Mouse (Mus musculus): ENCODE data around the gene Espnl. TPM values are rescaled to one million over a fixed set of nuclear protein-coding genes. Genes with fewer than 3 reads are reported as not detected.

Espnl gene
- polyA plus RNA-seq, 1 experiment from 2014 or later = not detected

DNA sequence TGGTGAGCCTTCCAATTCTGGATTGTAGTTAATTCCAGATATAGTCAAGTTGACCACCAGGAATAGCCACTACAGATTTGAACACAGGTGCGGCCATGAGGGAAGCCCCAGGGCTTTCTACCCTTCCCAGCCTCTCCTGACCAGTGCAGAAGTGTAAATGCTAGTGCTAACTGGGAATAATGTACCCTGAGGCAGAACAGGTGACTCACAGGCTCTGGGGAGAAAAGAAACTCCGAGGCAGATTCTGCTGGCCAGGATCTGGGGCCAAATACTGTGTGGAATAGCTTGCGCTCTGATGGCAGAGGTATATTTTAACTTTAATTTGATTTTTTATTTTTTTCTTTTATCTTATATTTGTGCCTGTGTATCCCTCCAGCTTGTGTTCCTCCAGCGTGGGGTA, 17.3 kb upstream of the Espnl start:
- Histone ChIP-seq H3K27ac (ENCODE audit: low read length) (no peak overlapping the region), H3K4me2 (replicated peaks; ENCODE audit: low read depth, low read length) (no peak overlapping the region), H3K9ac (replicated peaks; ENCODE audit: low read depth, low read length) (no peak overlapping the region), H3K4me3 (ENCODE audit: low read depth, low read length) (no peak overlapping the region), H3K36me3 (ENCODE audit: control insufficient read depth, insufficient read depth, low read length) (peaks cover 12% of the 10 kb centered on the region), H3K9me3 (ENCODE audit: control insufficient read depth, low read depth, low read length) (no peaks in the 10 kb centered on the region), H3K4me1 (ENCODE audit: control insufficient read depth, insufficient read depth, low read length) (no peaks in the 10 kb centered on the region), H3K27me3 (ENCODE audit: control insufficient read depth, insufficient read depth, low read length) (no peaks in the 10 kb centered on the region)
- 93% methylated on average over 4 of the region's 4 CpGs for WGBS
- ATAC-seq (ENCODE audit: insufficient number of reproducible peaks, insufficient read depth, low FRiP score, low read depth) = no peak

DNA sequence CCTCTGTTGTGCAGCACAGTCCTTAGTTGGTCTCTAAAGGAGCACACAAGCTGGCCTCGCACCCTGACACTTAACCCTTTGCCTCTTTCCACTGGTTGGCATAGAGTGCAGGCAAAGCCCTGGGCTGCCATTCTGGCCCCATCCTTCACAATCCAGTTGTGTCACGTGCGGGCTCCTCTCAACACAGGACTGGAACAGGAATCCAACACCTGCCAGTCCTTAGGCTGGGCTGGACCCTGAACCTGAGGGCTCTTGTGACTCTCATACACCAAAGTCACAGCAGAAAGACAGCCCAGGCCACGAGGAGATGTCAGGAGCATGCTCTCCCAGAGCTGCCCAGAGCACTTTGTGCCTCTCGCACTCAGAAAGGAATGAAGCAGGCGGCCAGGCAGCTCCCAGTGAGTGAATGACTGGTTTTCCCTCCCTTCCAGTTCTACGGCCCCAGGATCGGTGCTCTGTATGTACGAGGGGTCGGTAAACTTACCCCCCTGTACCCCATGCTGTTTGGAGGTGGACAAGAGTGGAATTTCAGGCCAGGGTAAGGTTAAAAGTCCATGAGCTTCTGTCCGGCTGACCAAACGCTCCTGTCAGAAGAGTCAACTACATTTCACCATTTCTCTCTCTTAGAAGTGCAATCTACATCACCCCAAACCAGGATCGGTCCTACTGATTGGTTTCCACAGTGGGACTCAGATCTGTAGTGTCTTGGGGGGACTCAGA, 12.3 kb upstream of the Espnl start:
- ATAC-seq (ENCODE audit: insufficient number of reproducible peaks, insufficient read depth, low FRiP score, low read depth) = no peak
- no peak overlapping the region for H3K4me2 ChIP-seq (replicated peaks; ENCODE audit: low read depth, low read length)
- H3K9ac ChIP-seq (replicated peaks; ENCODE audit: low read depth, low read length) = no peak overlapping the region
- H3K27ac ChIP-seq (ENCODE audit: low read length) = no peak overlapping the region
- H3K4me3 ChIP-seq (ENCODE audit: low read depth, low read length) = no peak overlapping the region
- H3K36me3 ChIP-seq (ENCODE audit: control insufficient read depth, insufficient read depth, low read length) = peaks cover 23% of the 10 kb centered on the region
- no peaks in the 10 kb centered on the region for H3K27me3 ChIP-seq (ENCODE audit: control insufficient read depth, insufficient read depth, low read length)
- 92% methylated on average over 13 of the region's 13 CpGs for WGBS
- no peaks in the 10 kb centered on the region for H3K9me3 ChIP-seq (ENCODE audit: control insufficient read depth, low read depth, low read length)
- H3K4me1 ChIP-seq (ENCODE audit: control insufficient read depth, insufficient read depth, low read length) = 0 out of 2 replicates have a peak, but pooled peaks cover 8% of the 10 kb centered on the region

DNA sequence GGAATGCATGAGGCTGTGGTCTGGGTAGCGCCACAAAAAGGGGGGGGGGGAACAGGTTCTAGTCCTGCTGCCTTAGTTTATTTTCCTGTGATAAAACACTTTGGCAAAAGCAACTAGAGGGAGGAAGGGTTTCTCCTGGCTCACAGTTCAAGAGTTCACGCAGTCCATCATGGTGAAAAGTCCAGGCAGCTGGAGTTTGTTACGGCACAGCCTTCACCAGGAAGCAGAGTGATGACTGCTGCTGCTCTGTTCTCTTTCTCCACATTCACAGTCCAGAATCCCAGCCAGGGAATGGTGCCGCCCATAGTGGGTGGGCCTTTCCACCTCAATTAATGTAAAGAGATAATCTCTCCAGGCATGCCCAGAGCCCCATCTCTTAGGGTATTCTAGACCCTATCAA, 9.6 kb upstream of the Espnl start:
- WGBS = 79% methylated on average over 4 of the region's 4 CpGs
- ATAC-seq (ENCODE audit: insufficient number of reproducible peaks, insufficient read depth, low FRiP score, low read depth) = no peak
- H3K4me1 ChIP-seq (ENCODE audit: control insufficient read depth, insufficient read depth, low read length) = 0 out of 2 replicates have a peak, but pooled peaks cover 8% of the 10 kb centered on the region
- H3K9me3 ChIP-seq (ENCODE audit: control insufficient read depth, low read depth, low read length) = no peaks in the 10 kb centered on the region
- no peak overlapping the region for H3K4me2 ChIP-seq (replicated peaks; ENCODE audit: low read depth, low read length)
- H3K4me3 ChIP-seq (ENCODE audit: low read depth, low read length) = no peak overlapping the region
- no peak overlapping the region for H3K9ac ChIP-seq (replicated peaks; ENCODE audit: low read depth, low read length)
- H3K27me3 ChIP-seq (ENCODE audit: control insufficient read depth, insufficient read depth, low read length) = no peaks in the 10 kb centered on the region
- peaks cover 23% of the 10 kb centered on the region for H3K36me3 ChIP-seq (ENCODE audit: control insufficient read depth, insufficient read depth, low read length)
- H3K27ac ChIP-seq (ENCODE audit: low read length) = no peak overlapping the region

DNA sequence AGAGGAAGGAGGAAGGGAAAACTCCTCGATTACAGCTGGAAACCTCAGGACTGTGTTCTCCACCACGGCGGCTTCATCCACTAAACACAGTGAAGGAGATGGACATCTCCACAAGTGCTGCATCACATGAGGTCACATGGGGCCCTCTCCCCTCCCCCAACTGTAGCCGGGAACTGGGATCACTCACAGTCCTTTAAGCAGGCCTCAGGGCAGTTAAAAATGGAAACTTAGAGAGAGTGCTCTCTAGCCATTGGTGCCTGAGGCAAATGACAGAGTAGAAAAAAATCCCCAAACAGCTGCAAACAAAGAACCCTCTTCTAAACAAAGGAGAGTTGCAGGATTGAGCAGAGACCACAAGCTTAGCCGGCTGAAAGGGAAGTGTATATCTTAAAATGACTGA, 8.6 kb upstream of the Espnl start:
- Histone ChIP-seq H3K36me3 (ENCODE audit: control insufficient read depth, insufficient read depth, low read length) (peaks cover 23% of the 10 kb centered on the region), H3K4me2 (replicated peaks; ENCODE audit: low read depth, low read length) (no peak overlapping the region), H3K27me3 (ENCODE audit: control insufficient read depth, insufficient read depth, low read length) (no peaks in the 10 kb centered on the region), H3K27ac (ENCODE audit: low read length) (peak overlapping the region; percentile 84), H3K9me3 (ENCODE audit: control insufficient read depth, low read depth, low read length) (no peaks in the 10 kb centered on the region), H3K4me1 (ENCODE audit: control insufficient read depth, insufficient read depth, low read length) (0 out of 2 replicates have a peak, but pooled peaks cover 8% of the 10 kb centered on the region), H3K4me3 (ENCODE audit: low read depth, low read length) (no peak overlapping the region), H3K9ac (replicated peaks; ENCODE audit: low read depth, low read length) (no peak overlapping the region)
- no peak for ATAC-seq (ENCODE audit: insufficient number of reproducible peaks, insufficient read depth, low FRiP score, low read depth)
- WGBS = 21% methylated on average over 5 of the region's 5 CpGs

DNA sequence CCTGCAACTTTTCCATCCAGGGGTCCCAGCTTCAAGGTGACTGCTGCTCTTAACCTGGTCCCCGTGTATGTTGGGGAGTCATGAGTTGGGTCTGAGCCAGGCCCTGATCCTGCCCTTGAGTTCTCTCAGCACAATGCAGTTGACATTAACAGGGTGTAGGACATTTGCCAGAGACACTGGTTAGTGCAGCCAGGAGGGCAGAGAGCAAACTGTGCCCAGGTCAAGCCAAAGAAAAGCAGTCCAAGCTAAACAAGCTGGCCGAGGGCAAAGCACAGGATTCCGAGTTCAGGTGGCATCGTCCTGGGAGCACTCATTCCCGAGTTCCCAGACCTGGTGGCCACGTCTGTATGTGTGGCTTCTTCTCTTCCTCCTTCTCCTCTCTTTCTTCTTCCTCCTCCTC, 4.2 kb upstream of the Espnl start:
- Histone ChIP-seq H3K4me2 (replicated peaks; ENCODE audit: low read depth, low read length) (no peak overlapping the region), H3K27ac (ENCODE audit: low read length) (no peak overlapping the region), H3K36me3 (ENCODE audit: control insufficient read depth, insufficient read depth, low read length) (no peaks in the 10 kb centered on the region), H3K27me3 (ENCODE audit: control insufficient read depth, insufficient read depth, low read length) (no peaks in the 10 kb centered on the region), H3K9ac (replicated peaks; ENCODE audit: low read depth, low read length) (no peak overlapping the region), H3K9me3 (ENCODE audit: control insufficient read depth, low read depth, low read length) (no peaks in the 10 kb centered on the region), H3K4me3 (ENCODE audit: low read depth, low read length) (no peak overlapping the region), H3K4me1 (ENCODE audit: control insufficient read depth, insufficient read depth, low read length) (0 out of 2 replicates have a peak, but pooled peaks cover 8% of the 10 kb centered on the region)
- ATAC-seq (ENCODE audit: insufficient number of reproducible peaks, insufficient read depth, low FRiP score, low read depth) = no peak
- 83% methylated on average over 6 of the region's 6 CpGs for WGBS

DNA sequence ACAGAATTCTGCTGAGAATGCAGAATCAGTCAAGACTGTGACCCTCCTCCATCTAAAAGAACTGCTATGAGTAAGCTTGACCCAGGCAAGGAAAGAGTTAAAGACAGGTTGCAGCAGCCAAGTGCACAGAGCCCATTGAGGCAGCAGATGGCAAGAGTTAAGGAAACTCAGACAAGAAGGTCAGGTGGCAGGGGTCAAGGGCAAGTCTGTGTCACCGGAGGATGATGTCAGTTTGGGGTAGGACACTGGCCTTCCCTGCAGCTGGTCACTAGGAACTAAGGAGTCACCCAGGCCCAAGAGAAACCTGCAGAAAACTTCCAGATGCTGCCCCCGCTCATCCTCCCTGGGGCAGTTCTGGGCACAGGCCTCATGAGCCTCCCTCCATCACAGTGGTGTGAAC, 2.8 kb downstream of the Espnl start:
- H3K27me3 ChIP-seq (ENCODE audit: control insufficient read depth, insufficient read depth, low read length) = no peaks in the 10 kb centered on the region
- no peak overlapping the region for H3K9ac ChIP-seq (replicated peaks; ENCODE audit: low read depth, low read length)
- no peaks in the 10 kb centered on the region for H3K9me3 ChIP-seq (ENCODE audit: control insufficient read depth, low read depth, low read length)
- no peak overlapping the region for H3K27ac ChIP-seq (ENCODE audit: low read length)
- H3K36me3 ChIP-seq (ENCODE audit: control insufficient read depth, insufficient read depth, low read length) = no peaks in the 10 kb centered on the region
- WGBS = 67% methylated on average over 2 of the region's 2 CpGs
- no peak overlapping the region for H3K4me3 ChIP-seq (ENCODE audit: low read depth, low read length)
- no peaks in the 10 kb centered on the region for H3K4me1 ChIP-seq (ENCODE audit: control insufficient read depth, insufficient read depth, low read length)
- no peak for ATAC-seq (ENCODE audit: insufficient number of reproducible peaks, insufficient read depth, low FRiP score, low read depth)
- no peak overlapping the region for H3K4me2 ChIP-seq (replicated peaks; ENCODE audit: low read depth, low read length)

DNA sequence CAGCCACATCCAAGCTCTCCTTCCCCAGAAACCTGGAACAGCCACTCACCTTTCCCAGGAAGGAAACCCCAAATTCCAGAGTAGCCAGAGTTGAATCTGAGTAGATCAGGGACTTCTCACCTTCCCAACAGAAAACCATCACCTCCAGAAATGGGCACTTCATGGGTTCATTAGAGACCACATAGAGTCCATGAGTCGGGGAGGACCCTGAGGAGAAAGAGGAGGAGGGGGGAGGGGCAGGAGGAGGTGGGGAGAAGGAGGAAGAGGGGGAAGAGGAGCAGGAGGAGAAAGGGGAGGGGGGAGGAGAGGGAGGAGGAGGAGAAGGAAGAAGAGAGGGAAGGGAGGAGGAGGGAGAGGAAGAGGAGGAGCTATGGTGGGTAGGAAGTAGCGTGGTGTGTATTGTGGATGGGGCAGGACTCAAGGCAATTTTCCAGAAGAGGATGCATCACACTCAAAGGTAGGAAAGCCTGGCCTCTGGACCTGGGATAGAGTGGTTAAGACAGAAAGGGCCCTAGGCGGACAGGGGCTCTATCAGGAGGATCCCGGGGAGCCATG, 3.7 kb downstream of the Espnl start:
- H3K9ac ChIP-seq (replicated peaks; ENCODE audit: low read depth, low read length) = no peak overlapping the region
- no peak overlapping the region for H3K27ac ChIP-seq (ENCODE audit: low read length)
- no peaks in the 10 kb centered on the region for H3K4me1 ChIP-seq (ENCODE audit: control insufficient read depth, insufficient read depth, low read length)
- H3K4me2 ChIP-seq (replicated peaks; ENCODE audit: low read depth, low read length) = no peak overlapping the region
- no peaks in the 10 kb centered on the region for H3K9me3 ChIP-seq (ENCODE audit: control insufficient read depth, low read depth, low read length)
- H3K4me3 ChIP-seq (ENCODE audit: low read depth, low read length) = no peak overlapping the region
- H3K27me3 ChIP-seq (ENCODE audit: control insufficient read depth, insufficient read depth, low read length) = no peaks in the 10 kb centered on the region
- 84% methylated on average over 4 of the region's 4 CpGs for WGBS
- no peak for ATAC-seq (ENCODE audit: insufficient number of reproducible peaks, insufficient read depth, low FRiP score, low read depth)
- H3K36me3 ChIP-seq (ENCODE audit: control insufficient read depth, insufficient read depth, low read length) = no peaks in the 10 kb centered on the region

DNA sequence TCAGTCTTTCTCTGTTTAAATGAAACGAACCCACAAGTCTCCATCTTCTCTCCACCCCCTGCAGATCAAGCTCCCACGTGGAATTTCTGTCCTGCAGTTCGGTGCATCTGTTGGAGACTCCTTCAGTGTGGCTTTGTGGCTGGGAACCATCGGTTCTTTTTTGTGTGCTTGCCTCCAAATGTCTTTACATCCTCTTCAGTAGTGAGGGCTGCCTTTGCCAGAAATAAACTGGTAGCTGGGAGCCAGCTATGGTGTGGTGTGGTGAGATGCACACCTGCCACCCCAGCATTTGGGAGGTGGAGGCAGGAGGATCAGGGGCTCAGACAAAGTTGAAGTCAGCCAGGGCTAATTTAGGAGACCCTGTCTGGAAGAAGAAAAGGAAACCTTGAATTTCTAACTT, 10.2 kb downstream of the Espnl start:
- WGBS = 60% methylated on average over 4 of the region's 4 CpGs
- ATAC-seq (ENCODE audit: insufficient number of reproducible peaks, insufficient read depth, low FRiP score, low read depth) = no peak
- no peaks in the 10 kb centered on the region for H3K27me3 ChIP-seq (ENCODE audit: control insufficient read depth, insufficient read depth, low read length)

DNA sequence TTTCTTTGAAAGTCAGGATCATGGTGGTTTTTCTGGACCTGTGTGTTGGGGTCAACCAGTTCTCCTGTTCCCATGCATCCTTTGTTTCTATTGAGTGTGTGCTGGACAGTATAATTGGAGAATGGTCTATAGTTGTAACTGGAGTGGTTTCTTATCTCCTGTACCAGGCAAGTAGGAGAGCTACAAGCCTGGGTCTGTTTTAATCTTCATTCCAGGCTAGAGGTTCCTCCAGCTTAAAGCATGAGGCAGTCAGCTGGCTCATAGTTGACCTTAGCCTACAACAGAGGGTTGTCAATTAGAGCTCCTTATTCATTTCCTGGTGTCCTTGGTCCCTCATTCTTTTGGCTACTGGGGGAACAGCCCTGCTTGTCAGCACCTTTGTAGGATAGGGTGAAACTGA, 11.7 kb downstream of the Espnl start:
- H3K4me2 ChIP-seq (replicated peaks; ENCODE audit: low read depth, low read length) = no peak overlapping the region
- no peaks in the 10 kb centered on the region for H3K36me3 ChIP-seq (ENCODE audit: control insufficient read depth, insufficient read depth, low read length)
- no peaks in the 10 kb centered on the region for H3K27me3 ChIP-seq (ENCODE audit: control insufficient read depth, insufficient read depth, low read length)
- no peak for ATAC-seq (ENCODE audit: insufficient number of reproducible peaks, insufficient read depth, low FRiP score, low read depth)
- H3K9ac ChIP-seq (replicated peaks; ENCODE audit: low read depth, low read length) = no peak overlapping the region
- no peaks in the 10 kb centered on the region for H3K9me3 ChIP-seq (ENCODE audit: control insufficient read depth, low read depth, low read length)
- no peak overlapping the region for H3K27ac ChIP-seq (ENCODE audit: low read length)
- no peak overlapping the region for H3K4me3 ChIP-seq (ENCODE audit: low read depth, low read length)
- no peaks in the 10 kb centered on the region for H3K4me1 ChIP-seq (ENCODE audit: control insufficient read depth, insufficient read depth, low read length)

More for the DNA sequence above, 10.2 kb downstream of the Espnl start:
- Histone ChIP-seq H3K4me3 (ENCODE audit: low read depth, low read length) (no peak overlapping the region), H3K27ac (ENCODE audit: low read length) (no peak overlapping the region), H3K9ac (replicated peaks; ENCODE audit: low read depth, low read length) (no peak overlapping the region), H3K36me3 (ENCODE audit: control insufficient read depth, insufficient read depth, low read length) (no peaks in the 10 kb centered on the region), H3K9me3 (ENCODE audit: control insufficient read depth, low read depth, low read length) (no peaks in the 10 kb centered on the region), H3K4me2 (replicated peaks; ENCODE audit: low read depth, low read length) (no peak overlapping the region), H3K4me1 (ENCODE audit: control insufficient read depth, insufficient read depth, low read length) (no peaks in the 10 kb centered on the region)

All from stomach, embryonic 14.5 days (tissue).